Mouse (Mus musculus): Measurements from ENCODE around the gene Ppp1ca.
A peak's percentile ranks its signal among the peaks of the same experiment; 100 is the strongest.

The Ppp1ca gene

GRCm38 (mm10) chr19:4191528-4192250 lies at the start of gene Ppp1ca:
Gene Ppp1ca, plus strand, starts transcription at chr19:4192065.
- peak; percentile 95 for DNase-seq

- DNase-seq = peak; percentile 51
These were observed 49.3 kb upstream of the Ppp1ca start for GRCm38 (mm10) chr19:4142416-4143173.

- DNase-seq = no peak
These were observed 48.1 kb upstream of the Ppp1ca start, which contains the start of gene Cabp4 for GRCm38 (mm10) chr19:4143759-4144268. Gene Cabp4, minus strand, starts transcription at chr19:4144033.

- DNase-seq = no peak
These were observed 47.0 kb upstream of the Ppp1ca start for GRCm38 (mm10) chr19:4144550-4145498.

- DNase-seq = no peak
These were observed 45.9 kb upstream of the Ppp1ca start for GRCm38 (mm10) chr19:4145936-4146335.

GRCm38 (mm10) chr19:4146366-4147021 lies 45.4 kb upstream of the Ppp1ca start:
- no peak for DNase-seq

- DNase-seq = no peak
These were observed 44.9 kb upstream of the Ppp1ca start for GRCm38 (mm10) chr19:4147022-4147405.

- no peak for DNase-seq
These were observed 43.9 kb upstream of the Ppp1ca start for GRCm38 (mm10) chr19:4147782-4148490.

- peak; percentile 99 for DNase-seq
These were observed 43.4 kb upstream of the Ppp1ca start, which contains the start of gene Coro1b for GRCm38 (mm10) chr19:4148491-4148806. Gene Coro1b, plus strand, starts transcription at chr19:4148619.

GRCm38 (mm10) chr19:4148819-4149218 lies 43.0 kb upstream of the Ppp1ca start:
- no peak for DNase-seq

GRCm38 (mm10) chr19:4149283-4149682 lies 42.6 kb upstream of the Ppp1ca start:
- no peak for DNase-seq

GRCm38 (mm10) chr19:4149764-4150461 lies 42.0 kb upstream of the Ppp1ca start:
- DNase-seq = no peak

GRCm38 (mm10) chr19:4150567-4151487 lies 41.0 kb upstream of the Ppp1ca start:
- no peak for DNase-seq

- DNase-seq = no peak
These were observed 40.4 kb upstream of the Ppp1ca start for GRCm38 (mm10) chr19:4151488-4151860.

GRCm38 (mm10) chr19:4151898-4152297 lies 40.0 kb upstream of the Ppp1ca start:
- no peak for DNase-seq

GRCm38 (mm10) chr19:4152445-4153231 lies 39.2 kb upstream of the Ppp1ca start:
- DNase-seq = no peak

GRCm38 (mm10) chr19:4153232-4153654 lies 38.6 kb upstream of the Ppp1ca start, which contains the start of gene Ptprcap:
Gene Ptprcap, plus strand, starts transcription at chr19:4153604.
- DNase-seq = no peak

GRCm38 (mm10) chr19:4154437-4155222 lies 37.2 kb upstream of the Ppp1ca start:
- no peak for DNase-seq

Measured in kidney, adult 18-20 months (tissue).